Mouse (Mus musculus): ENCODE data around the gene Dnajc11. TPM values are rescaled to one million over a fixed set of nuclear protein-coding genes. Genes with fewer than 3 reads are reported as not detected.
A peak's percentile ranks its signal among the peaks of the same experiment; 100 is the strongest.

Dnajc11 gene
- polyA plus RNA-seq, 1 experiment from 2014 or later = 63.8 TPM

DNA sequence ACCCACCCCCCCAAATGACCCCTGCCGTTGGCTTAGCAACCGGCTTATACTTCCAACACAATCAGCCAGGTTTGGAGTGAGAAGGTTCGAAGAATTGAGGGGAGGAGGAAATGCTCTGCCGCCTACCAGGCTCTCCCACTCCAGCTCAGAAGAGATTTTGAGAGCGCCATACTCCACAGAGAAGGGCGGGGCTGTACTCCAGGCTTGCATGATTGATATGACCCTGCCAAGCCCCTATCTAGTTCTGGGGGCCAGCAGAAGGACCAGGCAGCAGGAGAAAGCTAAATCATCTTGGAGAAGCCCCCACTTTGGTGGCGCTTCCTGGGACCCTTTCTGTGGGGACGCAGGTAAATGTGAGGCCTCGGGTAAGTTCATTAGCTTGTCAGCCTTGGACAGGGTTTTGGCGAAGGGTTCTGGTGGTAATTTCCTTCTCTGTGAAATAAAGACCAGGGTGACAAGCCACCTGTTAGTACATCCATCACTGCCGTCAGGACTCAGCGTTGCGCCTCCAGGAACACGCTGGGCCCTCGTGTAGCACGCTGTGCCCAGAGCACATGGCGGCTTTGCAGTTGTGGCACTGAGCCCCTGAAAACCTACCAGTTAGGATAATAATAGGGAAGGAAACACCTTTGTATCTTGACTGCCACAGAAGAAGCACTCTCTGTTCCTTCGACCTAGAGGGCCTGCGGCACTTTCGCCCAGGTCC is 14.2 kb upstream of the Dnajc11 start:
- Histone ChIP-seq H3K27ac (ENCODE audit: low read length) (no peak overlapping the region), H3K4me1 (ENCODE audit: control insufficient read depth, insufficient read depth, low read length) (0 out of 2 replicates have a peak, but pooled peaks cover 3% of the 10 kb centered on the region), H3K9ac (ENCODE audit: low read length) (no peak overlapping the region), H3K4me2 (ENCODE audit: low read depth, low read length) (no peak overlapping the region), H3K4me3 (ENCODE audit: low read length) (no peak overlapping the region), H3K9me3 (replicated peaks; ENCODE audit: control insufficient read depth, low read length) (peaks cover 10% of the 10 kb centered on the region), H3K36me3 (ENCODE audit: control insufficient read depth, insufficient read depth) (no peaks in the 10 kb centered on the region), H3K27me3 (ENCODE audit: control insufficient read depth, insufficient read depth, low read length) (no peaks in the 10 kb centered on the region)
- WGBS = 63% methylated on average over 20 of the region's 20 CpGs
- ATAC-seq (replicated peaks; ENCODE audit: extremely low read depth, insufficient read depth, low FRiP score) = no peak

DNA sequence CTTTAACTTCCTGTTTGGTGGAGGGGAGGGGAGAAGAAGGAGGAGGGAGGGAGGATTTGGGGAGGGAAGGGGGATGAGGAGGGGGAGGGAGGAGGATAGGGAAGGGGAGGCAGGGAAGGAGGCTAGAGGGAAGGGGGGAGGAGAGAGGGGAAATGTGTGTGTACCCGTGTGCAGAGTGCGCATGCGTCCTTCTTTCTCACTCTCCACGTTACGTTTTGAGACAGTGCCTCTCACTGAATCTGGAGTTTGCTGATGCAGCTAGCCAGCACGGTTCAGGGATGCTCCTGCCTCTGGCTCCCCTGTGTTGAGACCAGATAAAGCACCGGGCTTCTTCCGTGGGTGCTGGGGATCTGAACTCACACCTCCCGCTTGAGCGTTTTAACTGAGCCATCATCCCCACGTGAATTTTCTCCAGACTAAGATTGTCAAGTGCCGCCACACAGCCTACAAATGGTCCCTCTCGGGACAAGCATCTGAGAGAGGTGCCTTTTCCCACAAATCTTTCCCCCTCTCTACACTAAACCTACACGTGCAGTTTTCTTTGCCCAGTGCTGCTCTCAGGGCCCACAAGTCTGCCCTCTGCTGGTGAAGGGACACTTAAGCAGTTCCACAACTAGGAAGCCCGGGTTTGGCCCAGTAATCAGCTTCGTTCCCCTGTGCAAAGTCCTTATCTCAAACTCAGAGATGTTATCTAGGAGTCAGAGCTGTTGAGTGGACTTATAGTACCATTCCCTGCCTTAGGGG is 13.4 kb upstream of the Dnajc11 start:
- 17% methylated on average over 16 of the region's 16 CpGs for WGBS
- no peak overlapping the region for H3K9ac ChIP-seq (ENCODE audit: low read length)
- H3K27me3 ChIP-seq (ENCODE audit: control insufficient read depth, insufficient read depth, low read length) = no peaks in the 10 kb centered on the region
- H3K36me3 ChIP-seq (ENCODE audit: control insufficient read depth, insufficient read depth) = no peaks in the 10 kb centered on the region
- H3K4me2 ChIP-seq (ENCODE audit: low read depth, low read length) = peak overlapping the region; percentile 54
- H3K9me3 ChIP-seq (replicated peaks; ENCODE audit: control insufficient read depth, low read length) = peaks cover 10% of the 10 kb centered on the region
- peak overlapping the region; percentile 17 for H3K4me3 ChIP-seq (ENCODE audit: low read length)
- 0 out of 2 replicates have a peak, but pooled peaks cover 3% of the 10 kb centered on the region for H3K4me1 ChIP-seq (ENCODE audit: control insufficient read depth, insufficient read depth, low read length)
- ATAC-seq (replicated peaks; ENCODE audit: extremely low read depth, insufficient read depth, low FRiP score) = peak; percentile 60; the same call in 1 of the 2 replicates
- H3K27ac ChIP-seq (ENCODE audit: low read length) = no peak overlapping the region

GRCm38 (mm10) chr4:151922124-151922523 is 11.4 kb upstream of the Dnajc11 start:
- no peak overlapping the region for H3K9ac ChIP-seq (ENCODE audit: low read length)
- no peak overlapping the region for H3K27ac ChIP-seq (ENCODE audit: low read length)
- H3K4me3 ChIP-seq (ENCODE audit: low read length) = no peak overlapping the region
- ATAC-seq (replicated peaks; ENCODE audit: extremely low read depth, insufficient read depth, low FRiP score) = no peak
- peaks cover 10% of the 10 kb centered on the region for H3K9me3 ChIP-seq (replicated peaks; ENCODE audit: control insufficient read depth, low read length)
- no peak overlapping the region for H3K4me2 ChIP-seq (ENCODE audit: low read depth, low read length)
- H3K27me3 ChIP-seq (ENCODE audit: control insufficient read depth, insufficient read depth, low read length) = no peaks in the 10 kb centered on the region
- 0 out of 2 replicates have a peak, but pooled peaks cover 3% of the 10 kb centered on the region for H3K4me1 ChIP-seq (ENCODE audit: control insufficient read depth, insufficient read depth, low read length)
- 96% methylated on average over 3 of the region's 3 CpGs for WGBS
- no peaks in the 10 kb centered on the region for H3K36me3 ChIP-seq (ENCODE audit: control insufficient read depth, insufficient read depth)

- H3K4me3 ChIP-seq (ENCODE audit: low read length) = no peak overlapping the region; the same call in 1 of the 2 replicates
- WGBS = 76% methylated on average over 13 of the region's 13 CpGs
- H3K36me3 ChIP-seq (ENCODE audit: control insufficient read depth, insufficient read depth) = no peaks in the 10 kb centered on the region
- no peaks in the 10 kb centered on the region; the same call in 1 of the 2 replicates for H3K9me3 ChIP-seq (replicated peaks; ENCODE audit: control insufficient read depth, low read length)
- ATAC-seq (replicated peaks; ENCODE audit: extremely low read depth, insufficient read depth, low FRiP score) = peak; percentile 50
- H3K4me1 ChIP-seq (ENCODE audit: control insufficient read depth, insufficient read depth, low read length) = peaks cover 20% of the 10 kb centered on the region
- no peak overlapping the region for H3K27ac ChIP-seq (ENCODE audit: low read length)
- no peaks in the 10 kb centered on the region for H3K27me3 ChIP-seq (ENCODE audit: control insufficient read depth, insufficient read depth, low read length)
- H3K9ac ChIP-seq (ENCODE audit: low read length) = no peak overlapping the region
- H3K4me2 ChIP-seq (ENCODE audit: low read depth, low read length) = peak overlapping the region; percentile 46
Measured at GRCm38 (mm10) chr4:151932576-151933504, 651 bp upstream of the Dnajc11 start.

GRCm38 (mm10) chr4:151934215-151934572 is 703 bp downstream of the Dnajc11 start:
- no peak for ATAC-seq (replicated peaks; ENCODE audit: extremely low read depth, insufficient read depth, low FRiP score)
- H3K27me3 ChIP-seq (ENCODE audit: control insufficient read depth, insufficient read depth, low read length) = no peaks in the 10 kb centered on the region
- peak overlapping the region; percentile 100 for H3K4me3 ChIP-seq (ENCODE audit: low read length)
- H3K36me3 ChIP-seq (ENCODE audit: control insufficient read depth, insufficient read depth) = no peaks in the 10 kb centered on the region
- H3K9me3 ChIP-seq (replicated peaks; ENCODE audit: control insufficient read depth, low read length) = no peaks in the 10 kb centered on the region; the same call in 1 of the 2 replicates
- 2% methylated on average over 23 of the region's 23 CpGs for WGBS
- peak overlapping the region; percentile 98 for H3K9ac ChIP-seq (ENCODE audit: low read length)
- peak overlapping the region; percentile 83 for H3K4me2 ChIP-seq (ENCODE audit: low read depth, low read length)
- H3K27ac ChIP-seq (ENCODE audit: low read length) = peak overlapping the region; percentile 61; the same call in 1 of the 2 replicates
- peaks cover 20% of the 10 kb centered on the region for H3K4me1 ChIP-seq (ENCODE audit: control insufficient read depth, insufficient read depth, low read length)

- Histone ChIP-seq H3K4me3 (ENCODE audit: low read length) (no peak overlapping the region), H3K36me3 (ENCODE audit: control insufficient read depth, insufficient read depth) (no peaks in the 10 kb centered on the region), H3K27ac (ENCODE audit: low read length) (no peak overlapping the region), H3K9me3 (replicated peaks; ENCODE audit: control insufficient read depth, low read length) (no peaks in the 10 kb centered on the region), H3K9ac (ENCODE audit: low read length) (no peak overlapping the region), H3K27me3 (ENCODE audit: control insufficient read depth, insufficient read depth, low read length) (no peaks in the 10 kb centered on the region), H3K4me1 (ENCODE audit: control insufficient read depth, insufficient read depth, low read length) (peaks cover 20% of the 10 kb centered on the region), H3K4me2 (ENCODE audit: low read depth, low read length) (no peak overlapping the region)
- WGBS = 80% methylated on average over 13 of the region's 13 CpGs
- no peak for ATAC-seq (replicated peaks; ENCODE audit: extremely low read depth, insufficient read depth, low FRiP score)
Measured at GRCm38 (mm10) chr4:151937441-151937840, 4.0 kb downstream of the Dnajc11 start.

- no peak for ATAC-seq (replicated peaks; ENCODE audit: extremely low read depth, insufficient read depth, low FRiP score)
- Histone ChIP-seq H3K36me3 (ENCODE audit: control insufficient read depth, insufficient read depth) (no peaks in the 10 kb centered on the region), H3K9ac (ENCODE audit: low read length) (no peak overlapping the region), H3K4me3 (ENCODE audit: low read length) (no peak overlapping the region), H3K27ac (ENCODE audit: low read length) (no peak overlapping the region), H3K9me3 (replicated peaks; ENCODE audit: control insufficient read depth, low read length) (no peaks in the 10 kb centered on the region), H3K4me2 (ENCODE audit: low read depth, low read length) (no peak overlapping the region), H3K4me1 (ENCODE audit: control insufficient read depth, insufficient read depth, low read length) (peaks cover 20% of the 10 kb centered on the region), H3K27me3 (ENCODE audit: control insufficient read depth, insufficient read depth, low read length) (no peaks in the 10 kb centered on the region)
- WGBS = 88% methylated on average over 3 of the region's 3 CpGs
Measured at GRCm38 (mm10) chr4:151938089-151938488, 4.6 kb downstream of the Dnajc11 start.

- H3K9ac ChIP-seq (ENCODE audit: low read length) = no peak overlapping the region; the same call in 1 of the 2 replicates
- WGBS = 62% methylated on average over 11 of the region's 11 CpGs
- peaks cover 16% of the 10 kb centered on the region for H3K4me1 ChIP-seq (ENCODE audit: control insufficient read depth, insufficient read depth, low read length)
- no peaks in the 10 kb centered on the region for H3K9me3 ChIP-seq (replicated peaks; ENCODE audit: control insufficient read depth, low read length)
- no peak for ATAC-seq (replicated peaks; ENCODE audit: extremely low read depth, insufficient read depth, low FRiP score)
- H3K36me3 ChIP-seq (ENCODE audit: control insufficient read depth, insufficient read depth) = 0 out of 2 replicates have a peak, but pooled peaks cover under 1% of the 10 kb centered on the region
- no peak overlapping the region for H3K27ac ChIP-seq (ENCODE audit: low read length)
- H3K4me2 ChIP-seq (ENCODE audit: low read depth, low read length) = no peak overlapping the region
- H3K27me3 ChIP-seq (ENCODE audit: control insufficient read depth, insufficient read depth, low read length) = no peaks in the 10 kb centered on the region
- no peak overlapping the region for H3K4me3 ChIP-seq (ENCODE audit: low read length)
Measured at GRCm38 (mm10) chr4:151946211-151946610, 12.7 kb downstream of the Dnajc11 start.

All from heart, embryonic 16.5 days (tissue).